Mouse (Mus musculus): ENCODE data around the gene Klk1b5. TPM values are rescaled to one million over a fixed set of nuclear protein-coding genes. Genes with fewer than 3 reads are reported as not detected.
"Not testable (repeated sequence)": the region's sequence is repeated elsewhere in the genome, so short reads cannot be mapped to it uniquely, and the experiment has no call there.

The Klk1b5 gene
- polyA plus RNA-seq (2012; rRNA removed): 6.8 and 7.0 TPM in 2 replicates

- Histone ChIP-seq H3K36me3 (ENCODE audit: control insufficient read depth, insufficient read depth, low read length) (no peaks in the 10 kb centered on the region), H3K4me3 (ENCODE audit: insufficient read depth, low read depth, low read length) (no peak within 1 kb of the TSS), H3K27me3 (replicated peaks; ENCODE audit: control insufficient read depth, insufficient read depth, low read length) (no peaks in the 10 kb centered on the region), H3K27ac (ENCODE audit: insufficient read depth, low read depth, low read length) (no peak within 1 kb of the TSS), H3K4me1 (ENCODE audit: control insufficient read depth, insufficient read depth, low read length) (0 out of 2 replicates have a peak, but pooled peaks cover 2% of the 10 kb centered on the region)
- no peak for TF ChIP-seq POLR2A (IDR thresholded peaks at IDR 0.05; ENCODE audit: low read depth, low read length)
- no peak for TF ChIP-seq CTCF (conservative IDR thresholded peaks at IDR 0.05; ENCODE audit: insufficient read depth, insufficient read length, low read depth, low read length)
- WGBS: 68% methylated on average over 1 of the region's 1 CpGs
- no peak for DNase-seq
Measured at GRCm38 (mm10) chr7:44215645-44216044, at the start of gene Klk1b5. Klk1b5 (plus strand) TSS chr7:44215945.

GRCm38 (mm10) chr7:44179299-44180045 lies 36.3 kb upstream of the Klk1b5 start:
- Histone ChIP-seq H3K4me3 (ENCODE audit: insufficient read depth, low read depth, low read length) (no peak overlapping the region), H3K27me3 (replicated peaks; ENCODE audit: control insufficient read depth, insufficient read depth, low read length) (no peaks in the 10 kb centered on the region), H3K36me3 (ENCODE audit: control insufficient read depth, insufficient read depth, low read length) (no peaks in the 10 kb centered on the region), H3K4me1 (ENCODE audit: control insufficient read depth, insufficient read depth, low read length) (peaks cover 4% of the 10 kb centered on the region; the same call in 1 of the 2 replicates), H3K27ac (ENCODE audit: insufficient read depth, low read depth, low read length) (peak overlapping the region; percentile 95)
- WGBS: 24% methylated on average over 9 of the region's 9 CpGs
- DNase-seq: peak; percentile 72
- no peak for TF ChIP-seq POLR2A (IDR thresholded peaks at IDR 0.05; ENCODE audit: low read depth, low read length)
- TF ChIP-seq CTCF (conservative IDR thresholded peaks at IDR 0.05; ENCODE audit: insufficient read depth, insufficient read length, low read depth, low read length): no peak

- DNase-seq: peak; percentile 22
- not testable (repeated sequence) for H3K27me3 ChIP-seq (replicated peaks; ENCODE audit: control insufficient read depth, insufficient read depth, low read length); H3K4me3 ChIP-seq (ENCODE audit: insufficient read depth, low read depth, low read length); H3K4me1 ChIP-seq (ENCODE audit: control insufficient read depth, insufficient read depth, low read length); H3K36me3 ChIP-seq (ENCODE audit: control insufficient read depth, insufficient read depth, low read length)
- peak overlapping the region; percentile 59; the same call in 1 of the 2 replicates for H3K27ac ChIP-seq (ENCODE audit: insufficient read depth, low read depth, low read length)
- WGBS: 43% methylated on average over 8 of the region's 8 CpGs
Measured at GRCm38 (mm10) chr7:44186516-44186915, 29.2 kb upstream of the Klk1b5 start.

- H3K4me1 ChIP-seq (ENCODE audit: control insufficient read depth, insufficient read depth, low read length); DNase-seq; H3K27me3 ChIP-seq (replicated peaks; ENCODE audit: control insufficient read depth, insufficient read depth, low read length); H3K36me3 ChIP-seq (ENCODE audit: control insufficient read depth, insufficient read depth, low read length); H3K4me3 ChIP-seq (ENCODE audit: insufficient read depth, low read depth, low read length): not testable (repeated sequence)
- H3K27ac ChIP-seq (ENCODE audit: insufficient read depth, low read depth, low read length): 0 out of 2 replicates have a peak within 1 kb of the TSS, but pooled peaks have one; percentile 16
Measured at GRCm38 (mm10) chr7:44187936-44188335, 27.8 kb upstream of the Klk1b5 start, which contains the start of gene Klk1b24. Klk1b24 (plus strand) TSS chr7:44188236.

GRCm38 (mm10) chr7:44193466-44193865 lies 22.3 kb upstream of the Klk1b5 start:
- not testable (repeated sequence) for H3K27me3 ChIP-seq (replicated peaks; ENCODE audit: control insufficient read depth, insufficient read depth, low read length); H3K4me3 ChIP-seq (ENCODE audit: insufficient read depth, low read depth, low read length); H3K27ac ChIP-seq (ENCODE audit: insufficient read depth, low read depth, low read length); H3K36me3 ChIP-seq (ENCODE audit: control insufficient read depth, insufficient read depth, low read length); DNase-seq; H3K4me1 ChIP-seq (ENCODE audit: control insufficient read depth, insufficient read depth, low read length)
- 73% methylated on average over 1 of the region's 1 CpGs for WGBS

- no peak for DNase-seq
- TF ChIP-seq CTCF (conservative IDR thresholded peaks at IDR 0.05; ENCODE audit: insufficient read depth, insufficient read length, low read depth, low read length) (no peak), POLR2A (IDR thresholded peaks at IDR 0.05; ENCODE audit: low read depth, low read length) (no peak)
- Histone ChIP-seq H3K4me3 (ENCODE audit: insufficient read depth, low read depth, low read length) (no peak within 1 kb of the TSS), H3K36me3 (ENCODE audit: control insufficient read depth, insufficient read depth, low read length) (no peaks in the 10 kb centered on the region), H3K27me3 (replicated peaks; ENCODE audit: control insufficient read depth, insufficient read depth, low read length) (no peaks in the 10 kb centered on the region), H3K27ac (ENCODE audit: insufficient read depth, low read depth, low read length) (no peak within 1 kb of the TSS), H3K4me1 (ENCODE audit: control insufficient read depth, insufficient read depth, low read length) (no peaks in the 10 kb centered on the region; the same call in 1 of the 2 replicates)
- WGBS: 62% methylated on average over 3 of the region's 3 CpGs
Measured at GRCm38 (mm10) chr7:44197891-44198290, 17.9 kb upstream of the Klk1b5 start, which contains the start of gene Klk1b3. Klk1b3 (plus strand) TSS chr7:44198191.

GRCm38 (mm10) chr7:44207135-44207534 lies 8.6 kb upstream of the Klk1b5 start, which contains the start of gene Klk1b4:
Klk1b4 (plus strand) TSS chr7:44207435.
- not testable (repeated sequence) for H3K4me3 ChIP-seq (ENCODE audit: insufficient read depth, low read depth, low read length); H3K4me1 ChIP-seq (ENCODE audit: control insufficient read depth, insufficient read depth, low read length); H3K36me3 ChIP-seq (ENCODE audit: control insufficient read depth, insufficient read depth, low read length); DNase-seq; H3K27me3 ChIP-seq (replicated peaks; ENCODE audit: control insufficient read depth, insufficient read depth, low read length); H3K27ac ChIP-seq (ENCODE audit: insufficient read depth, low read depth, low read length)
- 26% methylated on average over 3 of the region's 3 CpGs for WGBS

GRCm38 (mm10) chr7:44208307-44208706 lies 7.4 kb upstream of the Klk1b5 start:
- H3K27ac ChIP-seq (ENCODE audit: insufficient read depth, low read depth, low read length): no peak overlapping the region
- 80% methylated on average over 3 of the region's 3 CpGs for WGBS
- no peaks in the 10 kb centered on the region for H3K27me3 ChIP-seq (replicated peaks; ENCODE audit: control insufficient read depth, insufficient read depth, low read length)
- TF ChIP-seq POLR2A (IDR thresholded peaks at IDR 0.05; ENCODE audit: low read depth, low read length) (no peak), CTCF (conservative IDR thresholded peaks at IDR 0.05; ENCODE audit: insufficient read depth, insufficient read length, low read depth, low read length) (no peak)
- no peak for DNase-seq
- H3K4me1 ChIP-seq (ENCODE audit: control insufficient read depth, insufficient read depth, low read length): no peaks in the 10 kb centered on the region
- H3K36me3 ChIP-seq (ENCODE audit: control insufficient read depth, insufficient read depth, low read length): no peaks in the 10 kb centered on the region
- H3K4me3 ChIP-seq (ENCODE audit: insufficient read depth, low read depth, low read length): no peak overlapping the region

GRCm38 (mm10) chr7:44221601-44222000 lies 5.9 kb downstream of the Klk1b5 start:
- WGBS: 83% methylated on average over 9 of the region's 10 CpGs
- H3K27me3 ChIP-seq (replicated peaks; ENCODE audit: control insufficient read depth, insufficient read depth, low read length); H3K4me3 ChIP-seq (ENCODE audit: insufficient read depth, low read depth, low read length); H3K36me3 ChIP-seq (ENCODE audit: control insufficient read depth, insufficient read depth, low read length); DNase-seq; H3K27ac ChIP-seq (ENCODE audit: insufficient read depth, low read depth, low read length); H3K4me1 ChIP-seq (ENCODE audit: control insufficient read depth, insufficient read depth, low read length): not testable (repeated sequence)

- 82% methylated on average over 6 of the region's 6 CpGs for WGBS
- H3K27ac ChIP-seq (ENCODE audit: insufficient read depth, low read depth, low read length); H3K27me3 ChIP-seq (replicated peaks; ENCODE audit: control insufficient read depth, insufficient read depth, low read length); H3K4me3 ChIP-seq (ENCODE audit: insufficient read depth, low read depth, low read length); DNase-seq; H3K4me1 ChIP-seq (ENCODE audit: control insufficient read depth, insufficient read depth, low read length); H3K36me3 ChIP-seq (ENCODE audit: control insufficient read depth, insufficient read depth, low read length): not testable (repeated sequence)
Measured at GRCm38 (mm10) chr7:44222335-44222734, 6.6 kb downstream of the Klk1b5 start.
